Mouse (Mus musculus) G1E-ER4 (cell line): ENCODE measurements around the gene Inafm2. TPM values are rescaled to one million over a fixed set of nuclear protein-coding genes. Genes with fewer than 3 reads are reported as not detected.

Experiments
- GATA1 ChIP-seq: IDR thresholded peaks from one replicate; pipeline ENCODE4 v1.8.0; 2012; ENCODE audit warnings: low read length, inconsistent platforms
- polyA plus RNA-seq: library from polyadenylated mRNA; stranded (reverse); fragments of >175 nt; gene quantifications from 2 replicates; pipeline ENCODE4 v1.2.3, GENCODE M21; 2012

Gene Inafm2
- polyA plus RNA-seq, 1 experiment = 23.8 TPM

DNA sequence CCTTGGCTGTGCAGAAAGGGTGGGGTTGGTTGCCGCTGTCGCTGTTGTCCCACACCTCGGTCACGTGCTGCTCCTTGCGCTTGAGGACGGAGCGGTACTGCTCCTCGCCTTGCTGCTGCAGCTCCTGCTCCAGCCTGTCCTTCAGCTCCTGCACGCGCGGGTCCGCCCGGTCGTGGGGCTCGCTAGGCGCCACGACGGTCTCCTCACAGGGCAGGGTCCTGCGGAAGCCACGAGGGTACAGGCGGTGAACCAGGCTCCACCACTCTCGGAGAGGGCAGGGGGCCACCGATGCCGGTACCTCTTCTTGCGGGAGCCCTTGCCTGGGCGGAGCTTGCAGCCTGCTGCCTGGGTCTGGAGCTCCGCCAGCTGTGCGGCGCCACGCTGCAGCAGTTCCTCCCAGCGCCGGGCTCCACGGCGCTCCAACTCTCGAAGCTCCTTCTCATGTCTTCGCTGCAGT is 34.5 kb upstream of the Inafm2 start:
- TF ChIP-seq GATA1 = no peak

DNA sequence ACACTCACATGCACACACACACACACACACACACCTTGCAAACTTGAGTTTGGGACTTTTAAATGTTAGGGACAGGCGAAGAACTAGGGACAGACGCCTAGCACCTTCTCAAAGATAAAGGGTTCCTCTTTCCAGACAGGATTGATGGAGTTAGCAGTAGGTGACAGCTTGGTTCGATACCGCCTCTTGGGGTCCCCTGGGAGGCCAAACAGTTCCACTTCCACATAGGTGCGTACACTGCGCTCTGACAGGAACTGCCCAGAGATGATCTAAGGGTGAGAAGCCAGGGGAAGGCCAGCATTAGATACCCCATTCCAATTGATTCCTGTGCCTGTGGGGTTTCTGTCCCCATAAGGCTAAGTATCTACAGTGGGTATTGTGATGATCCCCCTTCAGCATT is 31.9 kb upstream of the Inafm2 start:
- no peak for TF ChIP-seq GATA1

DNA sequence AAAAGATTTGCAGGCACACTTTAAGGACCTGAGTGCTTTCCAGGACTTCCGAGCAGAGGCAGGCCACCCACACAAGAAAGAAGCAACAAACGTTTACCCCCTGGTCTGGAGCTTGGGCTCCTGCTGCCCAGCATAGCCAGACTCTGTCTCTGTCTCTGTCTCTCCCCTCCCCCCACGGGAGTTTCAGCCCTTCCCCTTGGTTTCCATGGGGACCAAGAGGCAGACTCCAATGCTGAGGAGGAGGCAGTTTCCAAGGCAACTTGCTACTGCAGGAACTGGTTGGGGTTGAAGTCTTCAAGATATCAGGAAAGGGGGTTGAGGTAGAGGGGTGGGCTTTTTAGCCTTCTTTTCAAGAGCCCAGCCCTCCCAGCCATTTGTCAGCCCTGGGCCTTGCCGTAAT is 31.3 kb upstream of the Inafm2 start:
- TF ChIP-seq GATA1 = no peak

DNA sequence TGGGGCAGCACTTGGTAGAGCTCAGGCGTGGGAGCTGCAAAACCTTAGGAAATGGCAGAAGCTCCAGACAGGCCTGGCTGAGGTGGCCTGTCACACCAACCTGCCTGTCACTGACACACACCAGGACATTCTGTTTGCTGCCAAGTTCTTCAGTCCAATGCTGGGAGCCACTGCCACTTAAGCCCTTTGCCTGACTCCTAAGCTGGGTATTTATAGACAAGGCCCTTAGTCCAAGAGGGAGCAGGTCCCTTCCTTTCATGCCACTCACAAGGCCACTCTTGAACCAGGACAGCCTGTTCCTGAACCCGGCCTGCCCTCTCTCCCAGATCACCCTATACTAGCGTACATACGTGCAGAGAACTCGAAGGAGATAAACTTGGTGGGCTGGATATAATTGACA is 28.9 kb upstream of the Inafm2 start:
- TF ChIP-seq GATA1 = no peak

DNA sequence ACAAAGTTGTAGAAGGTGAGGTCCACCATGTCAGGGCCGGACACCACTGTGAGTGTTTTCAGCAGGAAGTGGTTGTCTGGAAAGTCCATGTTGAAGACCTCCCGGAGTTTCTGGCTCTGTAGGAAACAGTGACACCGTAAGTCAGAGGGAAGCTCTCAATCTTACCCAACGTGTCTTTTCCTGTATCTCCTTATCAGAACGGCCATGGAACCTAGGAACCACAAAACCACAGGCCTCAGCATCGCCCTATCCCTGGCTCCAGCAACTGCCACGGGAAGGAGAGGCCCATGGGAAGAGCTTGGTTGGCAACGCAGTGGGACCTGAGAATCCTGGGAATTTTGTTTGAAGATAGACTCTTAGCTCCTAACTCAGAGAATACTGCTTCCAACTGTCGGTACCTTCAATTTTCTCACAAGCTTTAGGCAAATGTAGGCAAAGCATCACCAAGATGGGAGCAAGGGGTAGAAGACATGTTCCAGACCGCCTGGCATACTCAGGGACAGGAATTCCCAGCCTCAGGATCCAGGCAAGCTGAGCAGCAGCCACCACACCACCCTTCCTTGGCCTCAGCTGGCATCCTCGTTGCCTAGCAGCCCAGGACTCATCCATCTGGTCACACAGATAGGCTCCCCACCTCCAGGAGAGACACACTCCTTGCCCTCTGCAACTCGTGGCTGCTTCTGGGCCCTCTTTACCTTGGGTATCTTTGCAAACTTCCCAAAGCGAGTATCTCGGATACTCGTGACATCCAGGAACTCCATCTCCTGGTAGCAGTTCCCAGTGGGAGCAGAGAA is 21.7 kb upstream of the Inafm2 start:
- TF ChIP-seq GATA1 = peak; percentile 26

DNA sequence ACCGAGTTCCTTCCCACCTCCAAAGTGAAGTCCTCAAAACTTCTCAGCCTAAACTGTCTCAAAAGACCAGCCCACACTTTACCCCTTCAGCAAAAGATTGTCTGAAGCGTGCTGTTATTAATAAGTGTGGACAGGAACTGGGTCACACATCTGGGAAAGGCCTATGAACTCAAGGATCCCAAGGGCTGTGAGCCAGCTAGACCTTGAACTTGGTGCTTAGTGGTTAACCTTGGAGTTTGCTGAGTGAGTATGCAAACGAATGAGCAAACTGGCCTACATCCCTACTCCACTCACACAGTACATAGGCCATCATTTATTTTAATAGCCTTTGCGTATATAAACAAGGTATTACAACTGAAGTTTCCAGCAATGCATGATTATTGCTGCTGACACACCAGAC is 20.0 kb upstream of the Inafm2 start:
- TF ChIP-seq GATA1 = no peak

DNA sequence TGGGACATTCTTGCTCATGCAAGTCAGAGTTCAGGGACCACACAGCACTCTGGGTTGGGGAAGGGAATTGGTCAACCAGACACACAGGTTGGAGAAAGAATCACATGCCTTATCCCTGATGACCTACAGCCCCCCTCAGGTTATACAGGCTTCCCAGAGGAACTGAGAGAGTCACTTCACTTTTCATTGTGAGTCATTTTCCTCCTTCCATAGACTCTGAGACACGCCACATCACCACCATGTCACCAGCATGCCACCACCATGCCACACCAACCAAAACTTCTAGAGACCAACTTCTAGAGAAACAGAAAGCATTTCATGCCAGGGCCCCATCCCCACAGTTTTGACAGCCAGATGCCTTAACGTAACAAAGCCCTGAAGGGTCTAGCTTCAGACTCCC is 18.7 kb upstream of the Inafm2 start:
- no peak for TF ChIP-seq GATA1

DNA sequence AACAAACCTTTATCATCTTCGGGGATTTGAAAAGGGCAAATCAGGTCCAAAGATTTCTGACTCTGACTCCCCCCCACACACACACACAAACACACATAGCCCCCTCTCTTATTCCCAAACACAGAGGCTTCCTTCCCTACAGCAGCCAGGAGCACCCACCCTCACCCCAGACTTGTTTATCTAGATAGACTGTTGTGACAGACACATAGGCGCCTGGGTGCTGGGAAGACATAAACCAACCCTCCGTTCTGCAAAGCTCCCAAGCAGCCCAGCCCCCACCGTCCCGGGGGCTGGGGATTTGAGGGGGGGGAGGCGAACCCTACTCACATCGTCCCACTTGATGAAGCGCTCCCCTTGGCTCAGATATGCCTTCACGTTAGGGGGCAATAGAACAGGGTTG is 17.6 kb upstream of the Inafm2 start:
- TF ChIP-seq GATA1 = no peak

DNA sequence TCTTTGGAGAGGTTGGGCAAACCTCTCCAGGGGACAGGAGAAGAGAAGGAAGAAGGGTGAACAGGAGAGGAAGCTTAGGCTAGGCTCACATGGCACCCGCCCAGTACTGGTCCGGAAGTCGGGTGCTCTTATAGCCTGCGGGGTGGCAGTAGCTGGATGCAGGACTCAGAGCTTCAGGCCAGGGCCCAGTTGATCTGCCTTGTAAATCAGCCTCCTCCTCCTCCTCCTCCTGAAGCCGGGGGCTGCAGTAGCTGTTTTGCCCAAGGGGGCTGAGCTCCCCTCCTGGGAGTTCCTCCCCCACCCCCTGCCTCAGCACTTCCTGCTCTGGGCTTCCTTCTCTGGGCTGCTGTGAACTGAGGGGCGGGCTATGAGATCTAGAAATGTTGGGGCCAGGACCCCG is 17.2 kb upstream of the Inafm2 start, which contains the start of gene Plcb2:
TSS of gene Plcb2 (minus strand) at position 102 of the 400 bp plus-strand sequence.
- TF ChIP-seq GATA1 = no peak

DNA sequence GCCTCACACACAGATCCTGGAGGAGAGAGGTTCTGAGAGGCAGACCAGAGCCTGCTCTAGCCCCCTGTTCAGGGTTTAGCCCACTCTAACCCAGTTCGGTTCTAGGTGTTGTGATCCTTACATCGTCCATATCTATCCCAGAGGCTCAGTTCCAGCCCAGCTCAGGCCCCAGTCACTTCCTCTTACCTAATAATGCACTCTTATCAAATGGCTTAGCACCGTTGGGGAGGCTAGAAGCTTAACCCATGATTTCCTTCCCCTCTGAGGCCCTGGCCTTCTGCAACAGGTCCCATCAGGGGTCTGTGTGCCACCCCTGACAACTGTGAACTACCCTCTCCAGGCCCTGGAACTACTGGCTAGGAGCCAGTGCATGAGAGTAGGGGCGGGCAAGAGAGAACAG is 16.4 kb upstream of the Inafm2 start:
- TF ChIP-seq GATA1 = no peak

DNA sequence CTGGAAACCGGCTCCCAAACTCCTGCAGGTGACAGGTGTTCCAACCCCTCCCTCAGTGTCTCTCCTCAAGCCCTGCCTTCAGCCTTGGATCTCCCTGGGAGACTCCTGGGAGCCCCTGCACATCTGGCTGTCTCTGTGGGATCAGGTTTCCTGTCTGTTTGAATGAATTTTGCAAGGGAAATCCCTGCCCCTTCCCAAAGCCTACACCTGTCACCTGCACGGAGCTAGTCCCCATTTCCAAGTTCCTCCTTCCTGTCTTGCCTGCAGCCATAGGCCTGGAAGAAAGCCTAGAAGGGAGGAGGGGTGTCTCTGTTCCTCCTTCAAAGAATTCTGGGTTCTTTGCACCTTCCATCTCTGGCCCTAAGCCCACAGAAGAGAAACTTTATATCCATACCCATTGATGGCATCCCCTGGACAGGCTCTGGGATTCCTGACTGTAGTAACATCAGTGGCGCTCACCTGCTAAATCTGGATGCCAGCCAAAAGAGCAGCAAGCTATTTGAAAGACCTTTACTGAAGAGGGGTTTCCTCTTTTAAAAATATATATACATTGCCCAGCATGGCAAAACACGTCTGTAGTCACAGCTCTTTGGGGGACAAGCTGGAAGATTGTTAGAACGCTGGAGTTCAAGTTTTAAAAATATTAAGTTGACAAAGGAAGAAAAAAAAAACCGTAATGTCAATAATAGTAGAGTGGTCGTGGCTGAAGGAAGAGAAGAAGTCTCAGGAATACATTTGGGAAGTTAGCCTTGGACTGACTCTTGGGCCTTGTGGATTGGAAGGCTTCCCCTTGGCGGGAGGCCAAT is 15.5 kb upstream of the Inafm2 start:
- TF ChIP-seq GATA1 = no peak

DNA sequence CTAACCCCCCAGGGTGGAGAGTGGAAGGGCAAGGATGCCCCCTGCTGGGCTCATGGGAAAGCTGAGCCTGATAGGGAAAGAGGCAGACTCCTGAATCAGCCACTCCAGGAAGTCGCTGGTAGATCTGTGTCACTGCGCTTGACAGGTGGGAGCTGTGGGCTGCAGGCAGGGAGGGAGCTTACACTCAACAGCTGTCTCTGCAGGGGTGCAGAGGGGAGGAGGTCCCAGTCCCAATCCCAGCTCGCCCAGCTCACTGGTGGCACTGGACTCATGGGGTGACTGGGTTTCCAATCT is 15.0 kb upstream of the Inafm2 start:
- no peak for TF ChIP-seq GATA1

DNA sequence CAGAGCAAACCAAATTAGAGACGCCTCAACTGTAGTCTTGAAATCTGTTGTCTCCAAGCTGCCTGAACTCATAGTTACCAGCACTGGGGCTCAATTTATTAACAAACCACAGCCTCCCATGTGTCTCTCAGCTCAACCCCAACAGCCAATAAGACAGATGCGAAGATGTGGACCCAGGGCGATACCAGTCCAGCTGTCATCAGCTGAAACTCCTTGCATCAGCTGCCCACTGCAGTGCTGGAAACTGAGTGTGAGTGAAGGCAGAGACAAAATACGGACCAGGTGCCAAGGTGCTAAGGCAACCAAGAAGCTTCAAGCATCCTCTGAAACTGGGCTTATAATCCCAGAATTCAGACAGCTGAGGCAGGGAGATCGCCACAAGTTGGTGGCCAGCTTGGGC is 13.6 kb upstream of the Inafm2 start:
- TF ChIP-seq GATA1 = no peak

DNA sequence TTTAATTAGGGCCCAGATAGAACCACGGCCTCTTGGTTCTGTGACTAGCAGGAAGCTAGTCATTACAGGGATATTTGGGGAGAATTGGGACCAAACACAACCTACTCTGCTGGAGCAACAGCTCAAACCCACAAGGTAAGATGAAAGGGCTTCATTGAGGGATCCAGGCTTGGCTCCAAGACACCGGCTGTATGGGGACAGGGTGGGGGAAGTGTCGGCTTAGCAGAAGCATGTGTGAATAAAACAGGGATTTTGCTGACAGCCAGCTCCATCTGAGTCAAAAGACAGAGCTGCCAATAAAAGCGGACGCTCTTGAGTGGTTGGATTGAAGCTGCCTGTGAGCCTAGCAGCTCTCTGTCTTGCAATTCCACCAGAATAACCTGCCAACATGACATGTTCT is 12.2 kb upstream of the Inafm2 start:
- TF ChIP-seq GATA1 = no peak

DNA sequence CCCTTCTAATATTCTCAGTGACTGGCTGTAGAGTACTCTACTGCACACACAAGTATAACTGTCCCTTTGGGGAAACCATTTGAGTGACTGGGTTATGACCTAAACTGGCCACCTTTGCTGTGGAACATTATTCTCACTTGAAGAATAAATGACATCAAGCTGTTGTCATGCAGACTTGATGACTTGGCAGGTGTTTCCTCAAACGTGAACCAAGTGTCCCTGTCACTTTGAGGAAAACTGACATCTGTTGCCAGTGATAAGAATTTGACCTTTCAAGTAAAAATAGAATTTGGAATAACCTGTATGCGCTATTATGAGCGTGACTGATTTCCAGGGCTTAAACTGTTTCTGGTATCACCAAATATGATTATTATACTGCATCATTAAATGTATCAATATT is 5.2 kb upstream of the Inafm2 start:
- TF ChIP-seq GATA1 = no peak

DNA sequence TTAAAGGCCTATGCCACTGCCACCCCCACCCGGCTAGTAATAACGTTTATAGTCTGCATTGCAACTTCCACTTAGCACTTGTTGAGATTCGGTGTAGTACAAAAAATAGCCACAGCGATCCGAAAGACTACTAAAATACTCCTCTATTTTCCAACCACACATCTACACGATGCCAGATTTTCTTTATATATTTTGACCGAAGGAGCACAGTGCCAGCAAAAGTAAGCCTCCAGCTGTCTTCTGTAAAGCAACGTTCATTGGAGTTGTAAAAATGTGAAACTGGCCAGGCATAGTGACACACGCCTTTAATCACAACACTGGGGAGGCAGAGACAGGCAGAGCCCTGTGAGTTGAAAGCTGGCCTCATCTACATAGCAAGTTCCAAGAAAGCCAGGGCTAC is 4.4 kb upstream of the Inafm2 start:
- no peak for TF ChIP-seq GATA1
